Mouse (Mus musculus) natural killer cell, adult 2 months (primary cell): Measurements from ENCODE around the gene Gm1673.

ENCODE experiments used
- DNase-seq, 2 experiments: peaks; one replicate each; pipeline ENCODE4 v3.0.0; 2022; ENCODE audit warnings: low spot score in 2 of 2

Gm1673 gene

DNA sequence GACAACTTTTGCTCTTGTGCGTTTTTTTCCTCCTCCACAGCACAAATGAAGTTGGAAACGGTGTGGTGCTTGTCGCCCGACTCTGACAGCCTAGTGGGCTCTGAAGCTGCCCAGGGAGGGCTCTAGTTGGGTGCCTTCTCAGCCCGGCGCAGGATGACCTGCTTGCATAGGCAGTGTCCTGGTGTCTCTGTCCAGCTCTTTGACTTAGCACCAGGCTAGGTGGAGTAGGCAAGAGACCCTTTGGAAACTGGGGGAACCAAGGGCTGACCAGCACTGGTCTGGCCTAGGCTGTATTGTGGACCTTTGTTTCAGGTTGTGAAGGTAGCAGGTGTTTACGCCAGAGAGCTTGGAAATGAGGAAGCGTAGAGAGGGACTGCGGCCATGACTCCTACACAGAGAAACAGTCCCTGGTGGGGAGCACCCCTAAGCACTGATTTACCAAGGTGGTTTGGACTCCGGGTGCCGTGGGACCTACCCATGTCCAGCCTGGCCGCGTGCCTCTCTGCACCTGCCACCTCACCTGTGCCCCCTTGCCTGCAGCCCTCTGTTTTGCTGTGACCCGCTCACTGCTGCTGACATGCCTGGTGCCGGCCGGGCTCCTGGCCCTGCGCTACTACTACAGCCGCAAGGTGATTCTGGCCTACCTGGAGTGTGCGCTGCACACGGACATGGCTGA lies 14.7 kb downstream of the Gm1673 start:
- no peak for DNase-seq

DNA sequence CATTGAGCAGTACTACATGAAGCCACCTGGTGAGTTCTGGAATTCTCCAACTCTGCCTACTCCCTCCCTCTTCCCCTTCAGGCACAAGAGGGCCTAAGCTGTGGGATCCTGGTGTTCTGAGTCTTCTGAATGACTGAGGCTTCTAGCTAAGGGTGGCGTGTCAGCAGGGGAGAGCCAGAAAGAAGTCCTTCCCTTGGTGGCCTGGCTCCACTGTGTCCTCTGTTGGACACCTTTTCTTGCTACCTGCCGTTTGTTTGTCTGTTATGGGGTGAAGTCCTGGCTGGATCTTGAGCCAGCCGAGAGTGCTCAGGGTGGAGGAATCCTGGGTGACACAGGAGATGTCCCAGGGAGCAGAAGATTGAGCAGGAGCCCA lies 15.3 kb downstream of the Gm1673 start:
- no peak for DNase-seq

- no peak for DNase-seq
These were observed 16.3 kb downstream of the Gm1673 start for GRCm38 (mm10) chr5:33999466-34000090.

GRCm38 (mm10) chr5:34000809-34001208 lies 17.6 kb downstream of the Gm1673 start:
- DNase-seq: no peak

- DNase-seq: no peak
These were observed 18.2 kb downstream of the Gm1673 start for GRCm38 (mm10) chr5:34001401-34001800.

- no peak for DNase-seq
These were observed 19.4 kb downstream of the Gm1673 start for GRCm38 (mm10) chr5:34002636-34003035.

GRCm38 (mm10) chr5:34004618-34005017 lies 21.4 kb downstream of the Gm1673 start:
- DNase-seq: no peak

DNA sequence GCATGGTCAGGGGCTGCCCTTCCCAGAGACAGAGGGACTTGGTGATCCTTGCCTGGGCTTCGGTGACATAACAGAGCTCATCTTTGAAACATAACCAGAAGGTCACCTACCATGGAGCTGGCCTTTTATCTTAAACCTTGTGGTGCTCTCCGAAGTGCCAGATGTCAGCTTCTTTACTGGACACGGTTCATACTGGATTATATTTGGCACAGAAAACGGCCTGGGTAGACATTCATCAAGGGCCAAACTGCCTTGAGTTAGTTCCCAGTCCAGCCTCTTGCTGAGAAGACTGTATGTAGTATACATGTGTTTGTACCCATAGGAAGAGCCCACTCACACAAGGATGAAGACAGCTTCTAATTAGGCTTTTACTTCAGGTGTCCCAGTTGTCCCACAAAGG lies 23.6 kb downstream of the Gm1673 start:
- no peak for DNase-seq

- DNase-seq: no peak
These were observed 24.2 kb downstream of the Gm1673 start for GRCm38 (mm10) chr5:34007392-34007941.

- DNase-seq: peak in 1 of 2 experiments; percentile 29
These were observed 31.4 kb downstream of the Gm1673 start for GRCm38 (mm10) chr5:34014652-34015051.

DNA sequence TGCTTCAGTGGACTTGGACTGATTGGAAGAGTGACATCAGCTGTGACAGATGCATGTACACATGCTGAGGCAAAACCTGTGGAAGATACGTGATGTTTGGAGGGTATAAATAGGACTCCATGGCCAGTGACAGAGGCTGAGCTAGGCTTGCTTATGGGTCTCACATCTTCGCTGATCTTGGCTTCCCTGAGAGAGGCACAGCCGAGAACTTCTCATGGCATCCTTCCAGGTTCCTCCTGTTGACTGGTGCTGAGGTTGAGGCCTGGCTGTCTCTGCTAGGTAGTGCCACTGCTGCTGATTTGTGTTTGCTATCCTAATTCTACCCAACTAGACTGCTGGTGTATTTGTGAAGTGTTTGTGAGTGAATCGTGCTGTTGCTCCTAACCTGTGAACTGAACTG lies 35.7 kb downstream of the Gm1673 start:
- DNase-seq: no peak

GRCm38 (mm10) chr5:34030101-34030500 lies 46.9 kb downstream of the Gm1673 start:
- DNase-seq: no peak

DNA sequence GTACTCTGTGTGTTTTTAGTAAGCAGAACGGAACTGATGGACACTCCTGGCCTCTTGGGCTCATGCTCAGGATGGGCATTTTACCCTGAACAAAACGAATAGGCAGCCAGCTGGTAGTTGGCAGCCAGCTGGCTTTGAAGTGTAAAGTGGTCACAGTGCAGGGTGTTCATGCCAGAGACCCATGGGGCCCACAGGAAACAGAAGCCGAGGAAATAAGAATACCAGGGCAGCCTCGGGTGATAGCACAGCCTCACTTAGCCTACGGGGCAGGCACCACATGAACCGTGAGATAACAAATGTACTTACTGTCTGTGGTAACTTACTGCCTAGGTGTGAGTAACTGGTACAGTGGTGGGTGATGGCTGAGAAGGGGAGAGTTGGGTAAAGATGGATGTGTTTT lies 47.8 kb downstream of the Gm1673 start:
- no peak for DNase-seq

GRCm38 (mm10) chr5:34032520-34032919 lies 49.3 kb downstream of the Gm1673 start:
- no peak for DNase-seq
